Comparison of ENCODE assay signal across 7 mouse cellular contexts in genomic region chr11:63128784-63129183, GRCm38 (mm10). TPM values are rescaled to one million over a fixed set of nuclear protein-coding genes. Genes with fewer than 3 reads are reported as not detected.
DNase-seq lines count a peak whose midpoint lies in the region; ATAC-seq lines count a peak whose summit lies in the region.

Gene Pmp22, plus strand, starts transcription at chr11:63128982.

- peaks cover 29% of the 10 kb centered on the region for H3K4me1 ChIP-seq in forebrain, embryonic 16.5 days (replicated peaks; ENCODE audit: control insufficient read depth, insufficient read depth, low read length)
- peaks cover 6% of the 10 kb centered on the region for H3K4me1 ChIP-seq in hindbrain, embryonic 11.5 days (replicated peaks; ENCODE audit: control insufficient read depth, insufficient read depth, low read length)
- no peaks in the 10 kb centered on the region; the same call in none of the 2 replicates for H3K4me1 ChIP-seq in liver, embryonic 13.5 days (replicated peaks)

- H3K27me3 ChIP-seq in forebrain, embryonic 16.5 days (replicated peaks; ENCODE audit: control insufficient read depth, insufficient read depth, low read length), result peaks cover 39% of the 10 kb centered on the region
- H3K27me3 ChIP-seq in hindbrain, embryonic 11.5 days (ENCODE audit: control insufficient read depth, insufficient read depth, low read length), result peaks cover 29% of the 10 kb centered on the region
- peaks cover 62% of the 10 kb centered on the region for H3K27me3 ChIP-seq in liver, embryonic 13.5 days

- no peak for ATAC-seq in forebrain, embryonic 16.5 days
- no peak for ATAC-seq in hindbrain, embryonic 11.5 days (ENCODE audit: low FRiP score)
- no peak for ATAC-seq in liver, embryonic 13.5 days (ENCODE audit: low read depth)

- no peak within 1 kb of the TSS for H3K27ac ChIP-seq in forebrain, embryonic 16.5 days (ENCODE audit: low read length)
- no peak within 1 kb of the TSS for H3K27ac ChIP-seq in hindbrain, embryonic 11.5 days (ENCODE audit: low read depth, low read length)
- H3K27ac ChIP-seq in liver, embryonic 13.5 days, result no peak within 1 kb of the TSS

- WGBS in forebrain, embryonic 16.5 days, result 81% methylated on average over 2 of the region's 2 CpGs
- WGBS in hindbrain, embryonic 11.5 days, result 73% methylated on average over 2 of the region's 2 CpGs
- 35% methylated on average over 2 of the region's 2 CpGs for WGBS in liver, embryonic 13.5 days (ENCODE audit: insufficient replicate concordance)

- no peaks in the 10 kb centered on the region for H3K9me3 ChIP-seq in forebrain, embryonic 16.5 days (ENCODE audit: control insufficient read depth, low read length)
- H3K9me3 ChIP-seq in hindbrain, embryonic 11.5 days (ENCODE audit: control insufficient read depth, low read length), result no peaks in the 10 kb centered on the region
- H3K9me3 ChIP-seq in liver, embryonic 13.5 days (replicated peaks), result no peaks in the 10 kb centered on the region

- no peaks in the 10 kb centered on the region for H3K36me3 ChIP-seq in forebrain, embryonic 16.5 days (ENCODE audit: control insufficient read depth, insufficient read depth)
- H3K36me3 ChIP-seq in hindbrain, embryonic 11.5 days (ENCODE audit: control insufficient read depth, insufficient read depth, low read length), result no peaks in the 10 kb centered on the region
- no peaks in the 10 kb centered on the region for H3K36me3 ChIP-seq in liver, embryonic 13.5 days

- no peak for DNase-seq in thymus, postnatal 0 days (ENCODE audit: low spot score)
- DNase-seq in thymus, postnatal 25 days, result no peak
- DNase-seq in hindbrain, embryonic 11.5 days (ENCODE audit: low spot score), result no peak
- no peak for DNase-seq in liver, embryonic 13.5 days
- DNase-seq in cerebellum, adult 8-10 months, result no peak
- DNase-seq in retina, postnatal 1 day, result no peak

- no peak within 1 kb of the TSS for H3K9ac ChIP-seq in forebrain, embryonic 16.5 days (replicated peaks; ENCODE audit: low read depth, low read length)
- H3K9ac ChIP-seq in hindbrain, embryonic 11.5 days (ENCODE audit: low read depth, low read length), result no peak within 1 kb of the TSS
- no peak within 1 kb of the TSS for H3K9ac ChIP-seq in liver, embryonic 13.5 days

- H3K4me2 ChIP-seq in forebrain, embryonic 16.5 days (ENCODE audit: low read length), result no peak within 1 kb of the TSS
- no peak within 1 kb of the TSS for H3K4me2 ChIP-seq in hindbrain, embryonic 11.5 days (replicated peaks; ENCODE audit: low read depth, low read length)
- no peak within 1 kb of the TSS for H3K4me2 ChIP-seq in liver, embryonic 13.5 days

- no peak within 1 kb of the TSS for H3K4me3 ChIP-seq in forebrain, embryonic 16.5 days (replicated peaks; ENCODE audit: low read length)
- H3K4me3 ChIP-seq in hindbrain, embryonic 11.5 days (ENCODE audit: low read depth, low read length), result no peak within 1 kb of the TSS
- H3K4me3 ChIP-seq in liver, embryonic 13.5 days (replicated peaks), result no peak within 1 kb of the TSS

RNA-seq across cellular contexts. Expression of gene Pmp22, which starts in this region (rescaled TPM):
- polyA plus RNA-seq in thymus, postnatal 0 days (2015; fragmentation: Nextera tagmentation; extraction: Ambion mirVana), result 14.5 and 16.8 TPM in 2 replicates
- 24.3 and 37.4 TPM in 2 replicates for polyA plus RNA-seq in forebrain, embryonic 16.5 days (2015; fragmentation: Nextera tagmentation; extraction: Ambion mirVana)
- polyA plus RNA-seq in hindbrain, embryonic 11.5 days (2014; fragmentation: Nextera tagmentation; extraction: Ambion mirVana), result 58.0 and 64.2 TPM in 2 replicates
- 21.5 and 22.2 TPM in 2 replicates for polyA plus RNA-seq in liver, embryonic 13.5 days (2015; fragmentation: Nextera tagmentation; extraction: Ambion mirVana)
